Mouse (Mus musculus): ENCODE measurements around the gene Atp2c1. TPM values are rescaled to one million over a fixed set of nuclear protein-coding genes. Genes with fewer than 3 reads are reported as not detected.

Atp2c1 gene
- polyA plus RNA-seq, 1 experiment from 2014 or later, result 34.1 TPM

Other genes starting within 250 kb of the Atp2c1 start
- 7.8 and 9.1 TPM in 2 replicates for gene Aste1, start 131.9 kb downstream of the Atp2c1 start, polyA plus RNA-seq (2016; fragmentation: Nextera tagmentation; extraction: Ambion mirVana)
- gene Nek11, start 131.8 kb downstream of the Atp2c1 start, polyA plus RNA-seq (2016; fragmentation: Nextera tagmentation; extraction: Ambion mirVana), result 0.07 and 0.10 TPM in 2 replicates
- gene Pik3r4, start 115.7 kb upstream of the Atp2c1 start, polyA plus RNA-seq (2016; fragmentation: Nextera tagmentation; extraction: Ambion mirVana), result 11.9 and 12.1 TPM in 2 replicates